In genomic region chr1:154101433-154101832, GRCm38 (mm10) we compare ENCODE assay signal across 15 mouse cellular contexts.
"Had no signal": no experiment of that assay in that cellular context is flagged by ENCODE, and none has a peak within 500 bp of the region (broad histone marks: within the 10 kb centered on the region; RNA-seq: fewer than 3 reads in every experiment).

No protein-coding gene starts in this region.

- DNase-seq: kidney, postnatal 14 days; layer of hippocampus, adult 9-11 months; layer of hippocampus, postnatal 36 days; left cerebral cortex, postnatal 4 days; lung, adult 2 months; lung, postnatal 4 days; retina, postnatal 1 day; right cerebral cortex, postnatal 4 days; thymus, postnatal 36 days had no signal

- ATAC-seq: lung, postnatal 0 days; midbrain, embryonic 16.5 days had no signal

- H3K4me3 ChIP-seq: limb, embryonic 13.5 days; midbrain, embryonic 10.5 days; neural tube, embryonic 13.5 days had no signal

- H3K27ac ChIP-seq: limb, embryonic 13.5 days; liver, embryonic 14.5 days; midbrain, embryonic 10.5 days; neural tube, embryonic 13.5 days had no signal
